Mouse (Mus musculus): ENCODE measurements around the gene Mbd6. TPM values are rescaled to one million over a fixed set of nuclear protein-coding genes. Genes with fewer than 3 reads are reported as not detected.
"Not testable (repeated sequence)": the region's sequence is repeated elsewhere in the genome, so short reads cannot be mapped to it uniquely, and the experiment has no call there.

The Mbd6 gene
- total RNA-seq, 4 experiments from 2014 or later: 56.3 to 61.6 (median 56.8) TPM

- DNase-seq (ENCODE audit: low spot score in 2 of 2): not testable (repeated sequence)
Observed at GRCm38 (mm10) chr10:127313516-127313915, 24.7 kb upstream of the Mbd6 start.

DNA sequence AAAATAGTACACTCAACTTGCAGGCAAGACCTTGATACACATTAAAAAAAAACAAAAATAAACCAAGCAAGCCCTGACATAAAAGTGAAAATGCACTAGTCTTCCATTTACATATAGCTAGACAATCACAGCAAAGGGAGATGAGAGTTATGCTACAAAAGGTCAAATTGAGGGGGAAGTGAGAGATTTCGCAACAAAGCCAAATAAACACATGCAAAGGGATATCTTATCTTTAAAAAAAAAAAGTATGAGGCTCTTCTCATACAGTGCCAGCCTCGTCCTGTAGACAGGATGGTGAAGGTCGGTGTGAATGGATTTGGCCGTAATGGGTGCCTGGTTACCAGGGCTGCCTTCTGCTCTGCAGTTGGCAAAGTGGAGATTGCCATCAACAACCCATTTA is 24.0 kb upstream of the Mbd6 start:
- DNase-seq (ENCODE audit: low spot score in 2 of 2): no peak

GRCm38 (mm10) chr10:127312356-127312676 is 23.5 kb upstream of the Mbd6 start:
- peak; percentile 57 to 82 for DNase-seq (ENCODE audit: low spot score in 2 of 2)

DNA sequence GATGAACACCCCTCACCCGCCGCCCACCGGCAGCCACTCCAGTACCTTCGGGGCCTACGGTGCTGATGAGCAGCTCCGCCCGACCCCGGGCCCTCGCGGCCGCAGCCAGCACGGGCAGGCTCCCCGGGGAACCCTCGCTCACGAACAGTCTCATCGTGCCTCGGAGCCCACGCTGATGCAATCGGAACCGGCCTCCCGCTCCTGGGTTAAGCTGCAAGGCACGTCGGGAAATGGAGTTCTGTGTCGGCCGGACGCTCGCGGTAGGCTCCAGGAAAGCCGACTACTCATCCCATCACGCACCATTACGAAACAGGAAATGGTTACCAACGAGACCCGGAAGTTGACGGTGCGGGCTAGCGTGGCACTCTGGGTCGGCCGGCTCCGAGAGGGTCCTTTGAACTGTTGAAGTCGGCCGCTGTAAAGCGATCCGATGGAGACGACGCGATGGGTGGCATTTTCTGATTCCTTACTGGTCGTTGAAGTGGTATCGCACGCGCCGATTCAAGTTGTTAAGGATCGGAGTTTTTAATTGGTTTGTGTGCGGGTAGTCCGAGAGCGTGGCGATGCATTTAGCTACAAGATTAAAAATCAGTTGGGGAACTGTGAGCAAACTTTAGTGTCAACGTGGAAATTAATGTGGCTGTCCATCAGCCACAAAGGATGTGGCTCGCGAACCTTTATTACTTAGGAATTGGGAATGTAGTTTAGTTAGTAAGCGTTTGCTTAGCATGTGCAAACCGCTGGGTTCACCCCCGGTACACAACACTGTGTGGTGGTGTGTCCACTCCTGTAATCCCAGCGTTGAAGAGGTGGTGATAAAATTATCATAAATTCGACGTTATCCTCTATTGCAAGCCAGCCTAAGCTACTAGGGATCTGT is 22.9 kb upstream of the Mbd6 start, which contains the start of gene Mars:
TSS of gene Mars (minus strand) at position 311 of the 880 bp plus-strand sequence.
- DNase-seq (ENCODE audit: low spot score in 2 of 2): peak; percentile 95

DNA sequence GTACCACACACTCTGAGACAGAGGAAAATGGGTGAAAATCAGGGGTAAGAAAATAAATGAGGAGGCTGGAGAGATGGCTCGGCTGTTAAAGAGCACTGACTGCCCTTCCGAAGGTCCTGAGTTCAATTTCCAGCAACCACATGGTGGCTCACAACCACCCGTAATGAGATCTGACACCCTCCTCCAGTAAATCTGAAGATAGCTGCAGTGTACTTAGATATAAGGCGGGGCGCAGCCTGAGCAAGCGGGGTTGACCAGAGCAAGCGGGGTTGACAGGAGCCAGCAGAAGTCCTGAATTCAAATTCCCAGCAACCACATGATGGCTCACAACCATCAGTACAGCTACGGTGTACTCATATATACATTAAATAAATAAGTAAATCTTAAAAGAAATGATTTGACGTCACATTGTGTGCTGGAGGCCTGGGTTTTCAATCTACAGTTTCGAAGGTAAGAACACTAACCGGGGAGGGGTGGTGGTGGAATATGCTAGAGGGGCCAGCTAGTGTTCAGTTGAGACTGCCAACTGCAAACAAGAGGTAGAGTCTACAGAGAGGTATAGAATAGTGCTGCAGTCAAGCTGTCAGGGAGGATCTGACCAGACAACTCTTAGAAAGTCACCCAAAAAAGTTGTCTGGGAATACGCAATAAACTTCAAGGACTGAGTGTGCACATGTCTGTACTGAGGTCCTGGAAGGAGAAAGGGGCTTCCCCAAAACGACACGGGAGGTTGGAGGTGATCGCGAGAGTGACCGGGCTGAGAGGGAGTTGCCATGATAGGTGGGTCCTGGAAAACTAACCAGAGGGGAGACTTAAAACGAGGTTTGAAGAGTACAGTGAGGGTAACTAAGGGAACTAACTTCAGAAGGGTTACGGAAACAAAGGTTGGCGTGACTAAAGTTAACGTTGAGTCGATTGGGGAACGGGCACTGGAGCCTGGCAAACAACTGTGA is 22.0 kb upstream of the Mbd6 start:
- no peak for DNase-seq (ENCODE audit: low spot score in 2 of 2)

- not testable (repeated sequence) for DNase-seq (ENCODE audit: low spot score in 2 of 2)
Observed at GRCm38 (mm10) chr10:127309167-127309566, 20.3 kb upstream of the Mbd6 start.

DNA sequence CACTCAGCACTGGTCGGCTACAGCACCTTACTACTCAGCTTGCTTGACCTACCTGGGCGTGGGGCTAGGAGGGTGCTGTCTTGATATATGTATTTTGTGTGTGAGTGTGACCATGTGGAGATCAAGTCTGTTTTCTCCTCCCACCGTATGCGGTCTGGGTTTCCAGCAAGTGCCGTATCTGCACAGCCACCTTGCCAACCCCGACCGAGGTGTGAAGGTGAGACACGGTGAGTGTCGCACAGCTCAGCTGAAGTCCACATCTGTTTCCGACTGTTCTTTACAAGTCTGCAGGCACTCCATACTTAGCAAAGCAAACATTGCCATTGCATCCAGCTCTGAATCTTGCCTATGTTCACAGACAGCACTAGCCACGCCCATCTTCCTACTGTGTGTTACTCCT is 14.3 kb upstream of the Mbd6 start:
- DNase-seq (ENCODE audit: low spot score in 2 of 2): no peak

- no peak for DNase-seq (ENCODE audit: low spot score in 2 of 2)
Observed at GRCm38 (mm10) chr10:127300361-127300760, 11.5 kb upstream of the Mbd6 start.

- DNase-seq (ENCODE audit: low spot score in 2 of 2): no peak
Observed at GRCm38 (mm10) chr10:127297015-127297871, 8.4 kb upstream of the Mbd6 start.

GRCm38 (mm10) chr10:127295986-127296794 is 7.4 kb upstream of the Mbd6 start:
- no peak for DNase-seq (ENCODE audit: low spot score in 2 of 2)

GRCm38 (mm10) chr10:127294895-127295510 is 6.2 kb upstream of the Mbd6 start:
- no peak for DNase-seq (ENCODE audit: low spot score in 2 of 2)

GRCm38 (mm10) chr10:127293590-127294113 is 4.8 kb upstream of the Mbd6 start:
- DNase-seq (ENCODE audit: low spot score in 2 of 2): no peak

DNA sequence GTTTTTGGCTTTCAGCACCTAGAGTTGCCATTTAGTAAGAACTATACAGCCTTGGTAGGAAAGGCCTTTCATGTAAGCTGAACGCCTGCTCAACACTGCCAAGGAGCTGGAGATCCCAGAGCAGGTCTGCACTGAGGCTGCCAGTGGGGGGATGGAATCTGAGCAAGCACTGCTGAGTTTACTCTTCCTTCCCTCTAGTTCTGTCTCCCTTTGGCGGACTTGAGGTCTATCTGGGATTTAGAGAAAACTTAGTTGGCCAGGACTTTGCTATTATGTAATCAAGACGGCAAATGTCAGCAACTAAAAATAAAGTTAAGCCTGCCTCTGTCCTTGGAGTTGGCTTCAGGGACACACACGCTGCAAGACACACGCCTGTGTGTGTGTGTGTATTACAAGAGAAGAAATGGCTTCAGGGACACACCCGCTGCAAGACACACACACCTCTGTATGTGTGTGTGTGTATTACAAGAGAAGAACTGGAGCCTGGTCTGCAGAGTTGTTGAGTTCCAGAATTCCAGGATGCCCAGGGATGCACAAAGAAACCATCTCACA is 4.2 kb upstream of the Mbd6 start:
- DNase-seq (ENCODE audit: low spot score in 2 of 2): no peak

- DNase-seq (ENCODE audit: low spot score in 2 of 2): no peak
Observed at GRCm38 (mm10) chr10:127291881-127292638, 3.2 kb upstream of the Mbd6 start.

DNA sequence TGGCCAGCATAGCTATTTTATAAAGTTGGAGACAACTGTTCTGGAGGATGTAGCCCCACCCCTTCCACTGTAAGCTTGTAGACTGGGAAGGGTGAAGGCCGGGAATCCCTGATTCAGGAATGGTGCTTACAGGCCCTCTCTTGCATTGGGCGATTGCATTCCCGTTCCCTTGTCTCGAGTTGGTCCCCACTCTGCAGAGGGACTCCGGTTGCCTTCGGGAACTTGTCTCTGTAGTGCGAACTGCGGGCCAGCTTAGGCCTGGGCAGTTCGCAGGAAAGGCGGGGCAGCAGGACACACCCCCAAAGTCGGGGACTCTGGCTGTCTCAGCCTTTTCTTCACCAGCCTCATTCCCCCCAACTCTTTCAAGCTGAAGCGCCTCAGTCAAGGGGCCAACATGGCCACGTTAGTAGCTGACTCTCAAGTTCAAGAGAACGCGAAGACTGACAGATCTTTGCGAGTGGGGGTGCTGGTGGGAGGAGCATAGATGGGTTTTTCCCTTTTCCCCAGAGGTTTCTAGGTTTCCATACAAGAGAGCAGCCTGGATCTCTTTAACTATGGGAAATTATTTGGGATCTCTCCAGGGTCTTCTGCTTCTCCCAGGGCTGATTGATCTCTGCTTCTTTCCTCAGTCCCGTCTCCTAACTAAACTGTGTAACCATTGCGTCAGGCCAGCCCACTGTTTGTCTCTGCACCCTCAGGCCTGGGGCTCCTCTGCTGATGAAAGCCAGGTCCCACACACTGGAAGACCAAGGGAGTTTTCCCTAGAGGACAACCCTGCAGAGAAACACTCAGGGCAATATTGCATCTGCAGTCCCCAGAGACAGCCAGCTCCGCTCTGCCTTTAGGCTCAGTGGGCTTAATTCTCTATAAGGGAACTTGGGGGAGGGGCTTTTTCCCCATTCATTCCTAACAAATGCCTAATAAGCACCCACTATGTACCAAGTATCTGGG is 2.4 kb upstream of the Mbd6 start:
- DNase-seq (ENCODE audit: low spot score in 2 of 2): no peak

GRCm38 (mm10) chr10:127290307-127290929 is 1.6 kb upstream of the Mbd6 start:
- peak; percentile 100 for DNase-seq (ENCODE audit: low spot score in 2 of 2)
